Mouse (Mus musculus) ES-E14 (cell line): Measurements from ENCODE around the gene Pou5f1. TPM values are rescaled to one million over a fixed set of nuclear protein-coding genes. Genes with fewer than 3 reads are reported as not detected.

Source experiments
- DNase-seq: peaks from one replicate; pipeline ENCODE4 v3.0.0-alpha.2; 2013; ENCODE audit warnings: low read depth, low spot score
- H3K27ac ChIP-seq: 2 replicates; pipeline ENCODE4 v1.5.1; 2012; ENCODE audit warnings: low read depth, mild to moderate bottlenecking, low read length, moderate library complexity, mixed read lengths; ENCODE audit not compliant: poor library complexity, insufficient read depth, severe bottlenecking
- H3K36me3 ChIP-seq: 2 replicates; pipeline ENCODE4 v1.6.1; 2012; ENCODE audit warnings: mild to moderate bottlenecking, low read length, moderate library complexity, mixed read lengths; ENCODE audit not compliant: control insufficient read depth, poor library complexity, insufficient read depth, severe bottlenecking
- H3K4me1 ChIP-seq, 2 experiments: fragments of 150-350 bp in 1 of 2; sonication (generic) in 1 of 2; 2 replicates each; pipeline ENCODE4 v1.6.1; 2012; ENCODE audit warnings: low read length in 2 of 2, mild to moderate bottlenecking in 1 of 2, mixed read lengths in 1 of 2; ENCODE audit not compliant: control insufficient read depth in 2 of 2, insufficient read depth in 2 of 2, poor library complexity in 1 of 2
- H3K4me3 ChIP-seq, 2 experiments: fragments of 150-350 bp in 1 of 2; sonication (generic) in 1 of 2; 2 replicates each; pipeline ENCODE4 v1.5.1; 2012; ENCODE audit warnings: low read length in 2 of 2, low read depth in 1 of 2, mild to moderate bottlenecking in 1 of 2, mixed read lengths in 1 of 2; ENCODE audit not compliant: insufficient read depth in 1 of 2, poor library complexity in 1 of 2, severe bottlenecking in 1 of 2
- H3K9ac ChIP-seq: 2 replicates; pipeline ENCODE4 v1.6.1; 2012; ENCODE audit warnings: low read depth, mild to moderate bottlenecking, low read length, mixed read lengths; ENCODE audit not compliant: poor library complexity, insufficient read depth, severe bottlenecking
- H3K9me3 ChIP-seq: fragments of 150-350 bp; sonication (generic); 2 replicates; pipeline ENCODE4 v1.6.1; 2012; ENCODE audit warnings: low read depth, mild to moderate bottlenecking, low read length; ENCODE audit not compliant: control insufficient read depth, insufficient read depth
- CHD2 ChIP-seq: IDR thresholded peaks from 2 replicates; pipeline ENCODE4 v1.6.1; 2014; ENCODE audit warnings: mild to moderate bottlenecking, low read depth, low read length, inconsistent platforms
- HCFC1 ChIP-seq: IDR thresholded peaks from 2 replicates; pipeline ENCODE4 v1.6.1; 2012; ENCODE audit warnings: low read length, inconsistent platforms, borderline replicate concordance; ENCODE audit not compliant: insufficient read depth
- MAFK ChIP-seq: IDR thresholded peaks from 2 replicates; pipeline ENCODE4 v1.6.1; 2014; ENCODE audit warnings: mild to moderate bottlenecking, low read depth, low read length, inconsistent platforms; ENCODE audit not compliant: insufficient read depth
- ZC3H11A ChIP-seq: IDR thresholded peaks from 2 replicates; pipeline ENCODE4 v1.6.1; 2012; ENCODE audit warnings: low read depth, mild to moderate bottlenecking, inconsistent platforms, low read length, borderline replicate concordance
- ZNF384 ChIP-seq: IDR thresholded peaks from 2 replicates; pipeline ENCODE4 v1.6.1; 2012; ENCODE audit warnings: low read depth, low read length, inconsistent platforms
- in situ Hi-C, 2 experiments: fragments of 600-800 bp; cut with MboI; formaldehyde crosslinking; loops; one replicate each; pipeline ENCODE4 v1.15.1; 2025; ENCODE audit warnings: low sequenced_read_pairs in 2 of 2, inconsistent platforms in 1 of 2; ENCODE audit not compliant: unreplicated experiment in 2 of 2
- total RNA-seq: library from RNA; depleted of rRNA; stranded (reverse); fragments of 300-350 nt; gene quantifications from 2 replicates; pipeline ENCODE4 v1.2.3, GENCODE M21; 2012

The Pou5f1 gene
- total RNA-seq, 1 experiment, result 868 TPM

- Histone ChIP-seq H3K4me3 (peak overlapping the region in 1 of 2 experiments; percentile 30; a peak in 1 of 4 replicates), H3K9ac (peak overlapping the region; percentile 50; the same call in 1 of the 2 replicates), H3K27ac (peak overlapping the region; percentile 33; the same call in 1 of the 2 replicates), H3K9me3 (no peaks in the 10 kb centered on the region), H3K36me3 (no peaks in the 10 kb centered on the region), H3K4me1 (peaks cover 3 to 32% of the 10 kb centered on the region in 2 experiments; a peak in 1 of 4 replicates)
- TF ChIP-seq HCFC1, result no peak
- TF ChIP-seq ZC3H11A, result no peak
- no peak for DNase-seq
- in situ Hi-C loops, result no loop called here
Measured at GRCm38 (mm10) chr17:35549437-35550142, 43.8 kb downstream of the Pou5f1 start.

- no peak for DNase-seq
- Histone ChIP-seq H3K4me1 (peaks cover 3 to 30% of the 10 kb centered on the region in 2 experiments; a peak in 1 of 4 replicates), H3K4me3 (no peak overlapping the region), H3K9me3 (no peaks in the 10 kb centered on the region), H3K9ac (no peak overlapping the region; the same call in 1 of the 2 replicates), H3K27ac (no peak overlapping the region), H3K36me3 (no peaks in the 10 kb centered on the region)
- in situ Hi-C loops, result no loop called here
- TF ChIP-seq MAFK, result no peak
- no peak for TF ChIP-seq HCFC1
- TF ChIP-seq CHD2, result no peak
- TF ChIP-seq ZNF384, result no peak
- TF ChIP-seq ZC3H11A, result no peak
Measured at GRCm38 (mm10) chr17:35550143-35550494, 44.3 kb downstream of the Pou5f1 start.

GRCm38 (mm10) chr17:35550871-35551270, 45.1 kb downstream of the Pou5f1 start:
- peaks cover 3 to 32% of the 10 kb centered on the region in 2 experiments; a peak in 1 of 4 replicates for H3K4me1 ChIP-seq
- H3K9ac ChIP-seq, result no peak overlapping the region
- no peak overlapping the region for H3K4me3 ChIP-seq
- H3K9me3 ChIP-seq, result no peaks in the 10 kb centered on the region
- in situ Hi-C loops, result no loop called here
- TF ChIP-seq ZC3H11A (no peak), ZNF384 (no peak), CHD2 (no peak), MAFK (no peak), HCFC1 (no peak)
- no peak overlapping the region for H3K27ac ChIP-seq
- no peak for DNase-seq
- H3K36me3 ChIP-seq, result no peaks in the 10 kb centered on the region

- DNase-seq, result no peak
- Histone ChIP-seq H3K36me3 (no peaks in the 10 kb centered on the region), H3K4me3 (no peak within 1 kb of the TSS), H3K9me3 (no peaks in the 10 kb centered on the region), H3K27ac (no peak within 1 kb of the TSS), H3K9ac (no peak within 1 kb of the TSS), H3K4me1 (peaks cover 2 to 31% of the 10 kb centered on the region in 2 experiments; a peak in 1 of 4 replicates)
- no peak for TF ChIP-seq HCFC1
- TF ChIP-seq ZC3H11A, result no peak
- TF ChIP-seq CHD2, result no peak
- no peak for TF ChIP-seq MAFK
- TF ChIP-seq ZNF384, result no peak
- in situ Hi-C loops, result no loop called here
Measured at GRCm38 (mm10) chr17:35551881-35552414, 46.1 kb downstream of the Pou5f1 start, which contains the start of gene Cdsn. Gene Cdsn (plus strand): TSS chr17:35552128.
